Mouse (Mus musculus): ENCODE measurements around the gene Wipf1. TPM values are rescaled to one million over a fixed set of nuclear protein-coding genes. Genes with fewer than 3 reads are reported as not detected.
A peak's percentile ranks its signal among the peaks of the same experiment; 100 is the strongest.

The Wipf1 gene
- polyA plus RNA-seq, 1 experiment from 2014 or later, result 7.8 TPM

DNA sequence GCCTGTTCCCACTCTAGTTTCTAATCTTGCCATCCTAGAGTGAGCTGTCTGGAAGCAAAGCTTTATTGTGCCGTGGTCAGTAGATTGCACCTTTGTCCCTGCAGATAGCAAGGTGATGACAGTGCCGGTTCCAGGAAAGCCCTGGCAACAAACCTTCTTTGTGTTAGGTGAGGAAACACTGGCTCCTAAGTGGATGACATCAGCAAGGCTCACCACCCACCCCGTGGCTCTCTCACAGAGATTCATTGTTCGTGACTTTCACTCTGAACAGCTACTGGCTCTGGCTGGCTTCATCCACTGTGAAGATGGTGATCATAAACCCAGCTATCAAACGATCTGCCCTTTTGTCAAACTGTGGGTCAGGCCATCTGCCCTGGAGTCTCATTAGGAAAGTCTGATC is 113.6 kb downstream of the Wipf1 start:
- WGBS (ENCODE audit: insufficient replicate concordance), result 30% methylated on average over 5 of the region's 5 CpGs
- H3K27ac ChIP-seq (ENCODE audit: low read depth, low read length), result no peak overlapping the region
- H3K27me3 ChIP-seq (ENCODE audit: control insufficient read depth, insufficient read depth, low read length), result no peaks in the 10 kb centered on the region
- no peaks in the 10 kb centered on the region for H3K9me3 ChIP-seq (replicated peaks; ENCODE audit: control insufficient read depth, low read length)
- no peaks in the 10 kb centered on the region for H3K4me1 ChIP-seq (ENCODE audit: control insufficient read depth, insufficient read depth, low read length)
- H3K4me3 ChIP-seq (ENCODE audit: low read depth, low read length), result no peak overlapping the region
- H3K36me3 ChIP-seq (ENCODE audit: control insufficient read depth, insufficient read depth, low read length), result no peaks in the 10 kb centered on the region
- ATAC-seq (replicated peaks; ENCODE audit: insufficient number of reproducible peaks, low FRiP score, low TSS enrichment), result no peak
- H3K9ac ChIP-seq (ENCODE audit: low read depth, low read length), result no peak overlapping the region
- peak overlapping the region; percentile 32; the same call in 1 of the 2 replicates for H3K4me2 ChIP-seq

DNA sequence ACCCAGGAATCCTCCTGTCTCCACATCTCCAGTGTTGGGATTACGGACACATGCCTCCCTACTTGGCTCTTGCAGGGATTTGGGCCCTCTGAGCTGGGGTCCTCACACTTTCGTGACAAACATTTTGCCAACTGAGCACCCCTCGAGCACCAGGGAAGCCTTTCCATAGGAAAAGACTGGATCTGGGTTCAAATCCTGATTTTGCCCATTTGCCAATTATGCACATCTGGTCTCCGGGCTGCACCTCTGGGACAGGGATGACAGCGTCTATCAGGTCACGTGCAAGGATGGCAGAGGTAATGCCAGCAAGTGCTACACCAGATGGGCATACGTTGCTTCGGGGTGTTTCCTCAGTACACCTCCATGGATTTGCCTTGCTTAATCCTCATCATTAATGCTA is 119.5 kb downstream of the Wipf1 start:
- Histone ChIP-seq H3K9me3 (replicated peaks; ENCODE audit: control insufficient read depth, low read length) (no peaks in the 10 kb centered on the region), H3K27me3 (ENCODE audit: control insufficient read depth, insufficient read depth, low read length) (no peaks in the 10 kb centered on the region)
- 85% methylated on average over 8 of the region's 8 CpGs for WGBS (ENCODE audit: insufficient replicate concordance)

DNA sequence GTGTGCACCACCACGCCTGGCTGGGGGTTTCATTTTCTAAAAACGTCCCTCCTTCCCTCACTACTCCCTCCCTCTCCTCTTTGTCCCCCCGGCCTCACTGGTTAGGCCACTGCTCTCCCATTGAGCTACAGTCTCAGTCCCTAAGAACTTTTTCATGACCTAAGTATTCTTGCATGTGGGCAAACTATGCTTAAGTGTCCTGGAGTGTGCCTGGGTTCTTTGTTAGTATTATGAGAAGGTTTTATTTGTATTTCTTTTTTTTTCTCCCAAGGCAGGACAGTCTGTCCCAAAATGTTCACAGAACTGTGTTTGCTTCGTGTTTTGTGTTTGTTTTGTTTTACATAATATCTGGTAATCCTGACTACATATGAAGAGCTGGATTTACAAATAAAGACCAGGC is 121.9 kb downstream of the Wipf1 start:
- Histone ChIP-seq H3K4me1 (ENCODE audit: control insufficient read depth, insufficient read depth, low read length) (no peaks in the 10 kb centered on the region), H3K4me2 (no peak overlapping the region), H3K36me3 (ENCODE audit: control insufficient read depth, insufficient read depth, low read length) (no peaks in the 10 kb centered on the region), H3K27me3 (ENCODE audit: control insufficient read depth, insufficient read depth, low read length) (no peaks in the 10 kb centered on the region), H3K9ac (ENCODE audit: low read depth, low read length) (no peak overlapping the region), H3K27ac (ENCODE audit: low read depth, low read length) (no peak overlapping the region), H3K9me3 (replicated peaks; ENCODE audit: control insufficient read depth, low read length) (no peaks in the 10 kb centered on the region), H3K4me3 (ENCODE audit: low read depth, low read length) (no peak overlapping the region)
- ATAC-seq (replicated peaks; ENCODE audit: insufficient number of reproducible peaks, low FRiP score, low TSS enrichment), result no peak
- WGBS (ENCODE audit: insufficient replicate concordance), result 62% methylated on average over 4 of the region's 4 CpGs

More for the DNA sequence above, 119.5 kb downstream of the Wipf1 start:
- Histone ChIP-seq H3K36me3 (ENCODE audit: control insufficient read depth, insufficient read depth, low read length) (no peaks in the 10 kb centered on the region), H3K4me2 (no peak overlapping the region), H3K4me1 (ENCODE audit: control insufficient read depth, insufficient read depth, low read length) (no peaks in the 10 kb centered on the region), H3K27ac (ENCODE audit: low read depth, low read length) (no peak overlapping the region), H3K9ac (ENCODE audit: low read depth, low read length) (no peak overlapping the region), H3K4me3 (ENCODE audit: low read depth, low read length) (no peak overlapping the region)
- no peak for ATAC-seq (replicated peaks; ENCODE audit: insufficient number of reproducible peaks, low FRiP score, low TSS enrichment)

DNA sequence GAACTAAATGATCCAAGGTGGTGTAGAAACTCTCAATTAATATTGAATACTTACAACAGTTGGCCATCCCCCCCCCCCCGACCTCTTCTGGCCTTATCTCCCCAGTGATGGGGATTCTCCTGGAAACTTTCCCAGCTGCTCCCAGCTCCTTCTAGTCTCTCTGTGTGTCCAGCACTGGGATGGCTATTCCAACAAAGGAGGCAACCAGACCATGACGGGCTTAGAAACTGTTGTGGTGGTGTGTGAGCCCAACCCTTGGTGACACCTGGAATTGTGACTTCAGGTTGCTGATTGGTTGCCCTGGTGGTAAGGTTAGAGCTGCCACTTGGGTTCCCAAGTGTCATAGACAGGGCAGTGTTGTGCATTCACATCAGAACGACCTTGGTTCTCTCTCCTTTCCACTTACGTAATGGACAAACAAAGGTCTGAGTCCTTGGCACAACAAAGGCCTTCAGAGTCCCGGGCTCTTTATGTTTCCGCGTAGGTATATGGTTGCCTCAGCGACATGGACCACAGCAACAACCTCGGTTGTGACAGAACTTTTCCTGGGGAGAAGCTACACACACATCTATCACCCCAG is 123.1 kb downstream of the Wipf1 start:
- WGBS (ENCODE audit: insufficient replicate concordance), result 87% methylated on average over 9 of the region's 9 CpGs
- Histone ChIP-seq H3K4me1 (ENCODE audit: control insufficient read depth, insufficient read depth, low read length) (no peaks in the 10 kb centered on the region), H3K4me2 (no peak overlapping the region), H3K36me3 (ENCODE audit: control insufficient read depth, insufficient read depth, low read length) (no peaks in the 10 kb centered on the region), H3K27ac (ENCODE audit: low read depth, low read length) (no peak overlapping the region), H3K27me3 (ENCODE audit: control insufficient read depth, insufficient read depth, low read length) (no peaks in the 10 kb centered on the region), H3K9ac (ENCODE audit: low read depth, low read length) (no peak overlapping the region), H3K4me3 (ENCODE audit: low read depth, low read length) (no peak overlapping the region), H3K9me3 (replicated peaks; ENCODE audit: control insufficient read depth, low read length) (no peaks in the 10 kb centered on the region)
- ATAC-seq (replicated peaks; ENCODE audit: insufficient number of reproducible peaks, low FRiP score, low TSS enrichment), result no peak

DNA sequence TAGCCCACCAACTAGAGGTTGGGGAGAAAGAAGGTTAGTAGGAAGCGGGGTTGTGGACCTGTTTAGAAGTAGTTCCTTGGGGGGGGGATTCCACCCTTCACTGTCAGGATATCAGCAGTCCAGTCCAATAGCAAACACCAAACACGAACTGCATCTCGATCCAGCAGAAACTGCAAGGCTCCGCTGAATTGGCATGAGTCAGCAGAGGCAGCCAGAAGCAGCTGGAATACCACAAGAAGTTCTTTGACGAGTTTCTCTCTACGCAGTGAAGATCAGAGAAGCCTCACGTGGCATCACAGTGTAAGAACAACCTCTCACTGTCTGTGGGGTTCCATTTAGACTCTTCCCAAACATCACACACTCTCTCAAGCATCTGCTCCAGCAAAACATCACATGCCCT is 124.6 kb downstream of the Wipf1 start:
- H3K9me3 ChIP-seq (replicated peaks; ENCODE audit: control insufficient read depth, low read length), result no peaks in the 10 kb centered on the region
- WGBS (ENCODE audit: insufficient replicate concordance), result 81% methylated on average over 7 of the region's 7 CpGs
- no peaks in the 10 kb centered on the region for H3K36me3 ChIP-seq (ENCODE audit: control insufficient read depth, insufficient read depth, low read length)
- H3K27ac ChIP-seq (ENCODE audit: low read depth, low read length), result no peak overlapping the region
- H3K27me3 ChIP-seq (ENCODE audit: control insufficient read depth, insufficient read depth, low read length), result no peaks in the 10 kb centered on the region
- no peak overlapping the region for H3K9ac ChIP-seq (ENCODE audit: low read depth, low read length)
- no peaks in the 10 kb centered on the region for H3K4me1 ChIP-seq (ENCODE audit: control insufficient read depth, insufficient read depth, low read length)
- no peak overlapping the region for H3K4me3 ChIP-seq (ENCODE audit: low read depth, low read length)
- no peak for ATAC-seq (replicated peaks; ENCODE audit: insufficient number of reproducible peaks, low FRiP score, low TSS enrichment)
- H3K4me2 ChIP-seq, result no peak overlapping the region

DNA sequence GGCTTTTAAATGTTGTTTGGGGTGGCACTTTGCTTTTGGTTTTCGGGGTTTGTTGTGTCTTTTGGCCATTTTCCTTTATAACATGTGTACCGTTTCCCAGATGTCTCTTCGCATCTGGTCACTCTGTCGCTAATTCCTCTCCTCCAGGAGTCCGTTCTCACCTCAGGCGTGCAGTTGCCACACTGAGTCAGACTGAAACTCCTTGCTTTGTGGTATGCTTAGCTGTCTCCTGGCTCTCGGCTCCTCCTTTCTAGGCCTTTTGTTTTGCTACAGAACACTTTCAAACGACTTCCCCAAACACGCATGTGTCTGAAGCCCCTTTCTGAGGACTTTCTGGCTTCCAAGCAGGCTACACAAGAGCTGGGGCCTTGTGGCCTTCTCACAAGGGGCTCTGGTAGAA is 125.1 kb downstream of the Wipf1 start:
- no peaks in the 10 kb centered on the region for H3K36me3 ChIP-seq (ENCODE audit: control insufficient read depth, insufficient read depth, low read length)
- no peak overlapping the region for H3K4me3 ChIP-seq (ENCODE audit: low read depth, low read length)
- no peaks in the 10 kb centered on the region for H3K27me3 ChIP-seq (ENCODE audit: control insufficient read depth, insufficient read depth, low read length)
- no peaks in the 10 kb centered on the region for H3K4me1 ChIP-seq (ENCODE audit: control insufficient read depth, insufficient read depth, low read length)
- no peak overlapping the region for H3K4me2 ChIP-seq
- ATAC-seq (replicated peaks; ENCODE audit: insufficient number of reproducible peaks, low FRiP score, low TSS enrichment), result no peak
- no peaks in the 10 kb centered on the region for H3K9me3 ChIP-seq (replicated peaks; ENCODE audit: control insufficient read depth, low read length)
- no peak overlapping the region for H3K9ac ChIP-seq (ENCODE audit: low read depth, low read length)
- WGBS (ENCODE audit: insufficient replicate concordance), result 80% methylated on average over 9 of the region's 9 CpGs
- no peak overlapping the region for H3K27ac ChIP-seq (ENCODE audit: low read depth, low read length)

DNA sequence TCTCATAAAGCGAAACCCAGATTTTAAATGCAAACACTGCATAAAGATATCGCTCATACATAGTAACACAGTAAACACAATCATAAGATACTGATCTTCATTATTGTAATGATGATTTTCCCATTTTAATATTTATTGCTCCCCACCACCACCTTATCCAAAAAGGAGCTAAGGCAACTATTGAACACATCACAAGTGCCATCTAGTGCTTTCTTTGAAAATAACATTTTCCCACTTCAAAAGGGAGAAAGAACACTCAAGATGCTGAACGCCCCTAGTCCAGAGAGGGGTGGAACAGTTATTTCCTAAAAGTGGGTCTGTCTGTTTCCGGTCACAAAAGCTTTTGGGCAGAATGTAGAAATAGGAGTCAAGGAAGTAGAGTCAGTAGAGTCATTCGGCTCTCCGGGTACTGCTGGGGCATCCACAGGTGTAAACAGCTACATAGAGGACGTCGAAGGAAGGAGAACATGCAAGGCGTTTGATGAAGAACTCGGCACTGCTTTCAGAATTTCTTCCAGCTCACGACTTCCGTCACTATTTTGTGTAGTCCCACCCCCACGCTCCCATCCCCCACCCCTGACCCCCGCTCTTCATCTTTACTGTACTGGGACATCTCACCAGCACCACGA is 126.0 kb downstream of the Wipf1 start:
- WGBS (ENCODE audit: insufficient replicate concordance), result 76% methylated on average over 15 of the region's 15 CpGs
- no peak overlapping the region for H3K4me3 ChIP-seq (ENCODE audit: low read depth, low read length)
- H3K36me3 ChIP-seq (ENCODE audit: control insufficient read depth, insufficient read depth, low read length), result no peaks in the 10 kb centered on the region
- no peaks in the 10 kb centered on the region for H3K9me3 ChIP-seq (replicated peaks; ENCODE audit: control insufficient read depth, low read length)
- H3K4me1 ChIP-seq (ENCODE audit: control insufficient read depth, insufficient read depth, low read length), result no peaks in the 10 kb centered on the region
- H3K9ac ChIP-seq (ENCODE audit: low read depth, low read length), result no peak overlapping the region
- no peak overlapping the region for H3K4me2 ChIP-seq
- H3K27ac ChIP-seq (ENCODE audit: low read depth, low read length), result no peak overlapping the region
- no peaks in the 10 kb centered on the region for H3K27me3 ChIP-seq (ENCODE audit: control insufficient read depth, insufficient read depth, low read length)
- ATAC-seq (replicated peaks; ENCODE audit: insufficient number of reproducible peaks, low FRiP score, low TSS enrichment), result no peak

DNA sequence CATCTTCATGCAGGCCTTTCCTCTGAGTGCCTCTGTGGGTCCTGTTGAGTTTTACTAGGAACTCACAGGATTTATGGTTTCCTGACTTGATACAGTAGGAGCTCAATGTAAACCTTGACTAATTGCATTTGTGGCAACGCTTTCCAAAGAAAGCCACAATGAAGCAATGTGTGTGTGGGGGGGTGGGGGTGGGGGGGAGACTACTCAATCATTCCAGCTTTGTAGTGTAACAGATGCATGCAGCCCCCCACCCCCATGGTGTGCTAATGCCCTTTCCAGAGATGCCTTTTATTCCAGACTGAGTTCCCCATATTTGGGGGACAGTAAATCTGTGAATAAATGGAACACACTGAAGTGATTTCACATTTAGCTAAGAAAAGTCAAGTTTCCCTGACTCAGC is 127.8 kb downstream of the Wipf1 start:
- Histone ChIP-seq H3K4me2 (no peak overlapping the region), H3K9ac (ENCODE audit: low read depth, low read length) (no peak overlapping the region), H3K4me1 (ENCODE audit: control insufficient read depth, insufficient read depth, low read length) (no peaks in the 10 kb centered on the region), H3K4me3 (ENCODE audit: low read depth, low read length) (no peak overlapping the region), H3K27ac (ENCODE audit: low read depth, low read length) (no peak overlapping the region), H3K36me3 (ENCODE audit: control insufficient read depth, insufficient read depth, low read length) (no peaks in the 10 kb centered on the region), H3K27me3 (ENCODE audit: control insufficient read depth, insufficient read depth, low read length) (no peaks in the 10 kb centered on the region), H3K9me3 (replicated peaks; ENCODE audit: control insufficient read depth, low read length) (no peaks in the 10 kb centered on the region)
- no peak for ATAC-seq (replicated peaks; ENCODE audit: insufficient number of reproducible peaks, low FRiP score, low TSS enrichment)
- 69% methylated on average over 1 of the region's 1 CpGs for WGBS (ENCODE audit: insufficient replicate concordance)

DNA sequence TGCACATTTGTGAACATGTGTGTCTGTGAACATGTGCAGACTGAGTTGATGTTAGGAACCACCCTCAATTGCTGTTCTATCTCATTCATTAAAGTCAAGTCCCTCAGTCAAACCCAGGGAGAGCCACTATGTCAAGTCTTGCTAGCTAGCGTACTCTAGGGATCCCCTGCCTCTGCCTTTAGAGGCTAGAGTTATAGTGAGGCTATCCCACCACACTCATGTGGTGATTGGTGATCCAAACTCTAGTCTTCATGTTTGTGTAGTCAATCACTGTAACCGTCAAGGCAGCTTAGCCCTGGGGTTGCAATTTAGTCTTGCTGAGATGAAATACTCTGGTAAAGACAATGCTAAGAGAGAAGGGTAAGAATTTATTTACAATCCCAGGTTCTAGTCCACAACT is 132.1 kb downstream of the Wipf1 start:
- no peak for ATAC-seq (replicated peaks; ENCODE audit: insufficient number of reproducible peaks, low FRiP score, low TSS enrichment)
- Histone ChIP-seq H3K27ac (ENCODE audit: low read depth, low read length) (no peak overlapping the region), H3K9ac (ENCODE audit: low read depth, low read length) (no peak overlapping the region), H3K4me3 (ENCODE audit: low read depth, low read length) (no peak overlapping the region), H3K4me2 (no peak overlapping the region), H3K27me3 (ENCODE audit: control insufficient read depth, insufficient read depth, low read length) (no peaks in the 10 kb centered on the region), H3K9me3 (replicated peaks; ENCODE audit: control insufficient read depth, low read length) (no peaks in the 10 kb centered on the region), H3K4me1 (ENCODE audit: control insufficient read depth, insufficient read depth, low read length) (no peaks in the 10 kb centered on the region), H3K36me3 (ENCODE audit: control insufficient read depth, insufficient read depth, low read length) (no peaks in the 10 kb centered on the region)
- 89% methylated on average over 2 of the region's 2 CpGs for WGBS (ENCODE audit: insufficient replicate concordance)
